Mouse (Mus musculus) embryo, embryonic 10 days (tissue): Measurements from ENCODE around the gene Cpne4.

ENCODE experiments used
- DNase-seq: peaks from one replicate; pipeline ENCODE4 v3.0.0-alpha.2; 2015; ENCODE audit warnings: low spot score

Cpne4 gene

GRCm38 (mm10) chr9:105046014-105046413 is 498.9 kb downstream of the Cpne4 start:
- DNase-seq, result no peak

GRCm38 (mm10) chr9:105048351-105048750 is 501.3 kb downstream of the Cpne4 start:
- DNase-seq, result peak; percentile 9

GRCm38 (mm10) chr9:105049636-105050035 is 502.6 kb downstream of the Cpne4 start:
- DNase-seq, result no peak

DNA sequence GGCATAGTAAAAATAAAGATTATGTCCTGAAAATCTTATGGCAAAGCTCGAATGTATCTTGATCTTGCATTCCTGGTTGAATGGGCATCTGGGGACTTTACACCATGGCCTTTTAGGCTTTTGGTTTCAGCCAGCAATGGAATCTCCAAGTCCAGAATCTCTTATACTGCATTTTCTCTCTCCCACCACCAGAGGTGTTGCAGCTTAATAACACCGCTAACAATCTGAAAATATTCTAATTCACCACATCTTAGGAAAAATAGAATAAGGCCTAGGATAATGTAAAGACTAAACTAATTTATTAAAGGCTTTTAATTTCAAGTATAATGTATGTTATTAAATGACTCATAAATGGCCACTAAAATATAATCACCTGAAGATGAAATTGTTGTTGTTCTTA is 503.2 kb downstream of the Cpne4 start:
- DNase-seq, result no peak

DNA sequence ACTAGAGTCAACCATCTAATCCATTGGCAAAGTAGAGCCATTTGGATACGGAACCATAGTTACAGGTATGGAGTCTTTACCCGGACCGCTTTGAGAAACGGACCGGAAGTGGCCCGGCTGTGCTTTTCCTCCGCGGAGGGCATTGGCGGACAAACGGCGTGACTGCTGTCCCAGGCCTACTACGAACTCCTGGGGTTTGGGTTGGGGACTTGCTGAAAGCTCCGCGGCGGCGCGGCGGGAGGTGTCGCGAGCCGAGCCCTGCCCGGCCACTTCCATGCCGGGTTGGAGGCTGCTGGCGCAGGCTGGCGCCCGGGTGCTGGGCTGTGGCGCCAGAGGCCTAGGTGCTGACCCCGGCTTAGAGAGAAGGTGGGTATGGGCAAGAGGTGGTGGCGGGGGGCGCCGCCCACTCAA is 506.1 kb downstream of the Cpne4 start, which contains the start of gene Mrpl3:
TSS of gene Mrpl3 (plus strand) at position 93 of the 411 bp plus-strand sequence.
- peak; percentile 79 for DNase-seq

- DNase-seq, result no peak
These were observed 506.7 kb downstream of the Cpne4 start for GRCm38 (mm10) chr9:105053812-105054211.

DNA sequence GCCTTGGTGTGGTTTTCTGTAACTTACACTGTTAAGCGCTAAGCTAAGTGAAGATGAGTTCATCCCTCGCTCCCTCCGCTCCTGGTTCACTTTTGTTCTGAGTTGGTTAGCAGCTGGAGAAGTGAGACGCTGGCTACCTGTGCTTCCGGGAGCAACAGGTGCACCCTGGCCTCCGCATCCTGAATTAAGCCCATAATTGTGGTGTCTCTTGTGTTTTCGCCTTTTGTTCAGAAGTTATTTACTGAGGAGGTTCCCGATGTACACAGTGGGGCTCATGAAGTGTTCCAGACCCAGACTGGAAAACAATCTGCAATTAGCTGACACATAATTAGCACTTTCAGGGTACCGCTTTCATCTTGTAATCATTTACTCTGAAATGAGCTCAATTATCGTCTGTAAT is 522.0 kb downstream of the Cpne4 start:
- no peak for DNase-seq

- no peak for DNase-seq
These were observed 526.1 kb downstream of the Cpne4 start for GRCm38 (mm10) chr9:105072991-105073748.

- DNase-seq, result no peak
These were observed 527.8 kb downstream of the Cpne4 start for GRCm38 (mm10) chr9:105074851-105075250.

GRCm38 (mm10) chr9:105076756-105077424 is 529.8 kb downstream of the Cpne4 start:
- no peak for DNase-seq

DNA sequence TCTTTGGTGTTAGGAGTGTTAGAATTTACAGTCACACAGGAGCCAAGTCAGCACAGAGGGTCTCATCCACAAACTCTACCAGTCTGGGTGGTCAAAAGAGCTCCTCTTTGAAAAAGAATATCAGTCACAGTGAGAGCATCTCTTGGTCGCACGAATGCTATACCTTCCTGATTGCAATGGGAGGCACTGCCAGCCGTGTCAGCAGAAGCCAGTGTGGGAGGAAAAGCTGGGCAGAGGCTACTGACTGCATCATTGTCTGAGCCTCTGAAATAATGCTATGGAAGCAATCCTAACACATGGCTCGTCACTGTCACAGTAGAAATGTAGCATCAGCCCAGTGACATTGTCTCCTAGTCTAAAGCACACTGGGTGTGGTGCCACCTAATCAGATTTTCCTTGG is 531.4 kb downstream of the Cpne4 start:
- DNase-seq, result no peak

- DNase-seq, result no peak
These were observed 533.2 kb downstream of the Cpne4 start for GRCm38 (mm10) chr9:105080246-105080645.
